In genomic region chr17:5491031-5491800, GRCm38 (mm10) we compare ENCODE assay signal across 1 mouse cellular context.
A peak's percentile ranks its signal among the peaks of the same experiment; 100 is the strongest.
TF ChIP-seq lines count a peak whose summit lies in the region.

No protein-coding gene starts in this region.

TF ChIP-seq in CH12.LX, 34 proteins besides CTCF, POLR2A, EP300 and RAD21 (continued from another document):
- TF ChIP-seq POLR2AphosphoS2 (IDR thresholded peaks at IDR 0.05; ENCODE audit: low read depth, low read length) (no peak), JUN (IDR thresholded peaks at IDR 0.05; ENCODE audit: insufficient read depth, low read depth, low read length) (no peak), MAFK (IDR thresholded peaks at IDR 0.05; ENCODE audit: insufficient replicate concordance, low read length) (no peak), ZMIZ1 (IDR thresholded peaks at IDR 0.05; ENCODE audit: low read depth, low read length) (no peak), ZKSCAN1 (IDR thresholded peaks at IDR 0.05; ENCODE audit: borderline replicate concordance, low read depth, low read length) (no peak), ZNF384 (IDR thresholded peaks at IDR 0.05; ENCODE audit: low read depth, low read length) (no peak), MXI1 (IDR thresholded peaks at IDR 0.05; ENCODE audit: low read depth, low read length) (no peak; the same call in 1 of the 2 replicates), SMC3 (IDR thresholded peaks at IDR 0.05; ENCODE audit: low read depth, low read length) (no peak), USF2 (conservative IDR thresholded peaks at IDR 0.05; ENCODE audit: low read depth, low read length) (no peak), RCOR1 (conservative IDR thresholded peaks at IDR 0.05; ENCODE audit: low read depth, low read length) (no peak), HCFC1 (IDR thresholded peaks at IDR 0.05; ENCODE audit: low read depth, low read length) (peak; percentile 96), MYC (IDR thresholded peaks at IDR 0.05; ENCODE audit: low read depth, low read length) (no peak; the same call in 1 of the 2 replicates), CHD1 (IDR thresholded peaks at IDR 0.05; ENCODE audit: low read depth, low read length) (no peak), BHLHE40 (IDR thresholded peaks at IDR 0.05; ENCODE audit: low read depth, low read length) (peak; percentile 76), NELFE (IDR thresholded peaks at IDR 0.05; ENCODE audit: low read depth, low read length) (no peak), GABPA (IDR thresholded peaks at IDR 0.05; ENCODE audit: insufficient replicate concordance, low read depth, low read length) (peak; percentile 25; the same call in 1 of the 2 replicates), UBTF (IDR thresholded peaks at IDR 0.05; ENCODE audit: low read depth, low read length) (no peak)
